Mouse (Mus musculus) mammary gland, adult 2 months (tissue): ENCODE results near the gene Clec4b2. TPM values are rescaled to one million over a fixed set of nuclear protein-coding genes. Genes with fewer than 3 reads are reported as not detected.

ENCODE experiments used
- polyA plus RNA-seq: library from polyadenylated mRNA; depleted of rRNA; stranded (reverse); fragments of >200 nt; gene quantifications from 2 replicates; pipeline ENCODE4 v1.2.3, GENCODE M21; 2012; ENCODE audit warnings: low replicate concordance; rRNA removed

Clec4b2 gene
- polyA plus RNA-seq, result not detected in 2 replicates

DNA sequence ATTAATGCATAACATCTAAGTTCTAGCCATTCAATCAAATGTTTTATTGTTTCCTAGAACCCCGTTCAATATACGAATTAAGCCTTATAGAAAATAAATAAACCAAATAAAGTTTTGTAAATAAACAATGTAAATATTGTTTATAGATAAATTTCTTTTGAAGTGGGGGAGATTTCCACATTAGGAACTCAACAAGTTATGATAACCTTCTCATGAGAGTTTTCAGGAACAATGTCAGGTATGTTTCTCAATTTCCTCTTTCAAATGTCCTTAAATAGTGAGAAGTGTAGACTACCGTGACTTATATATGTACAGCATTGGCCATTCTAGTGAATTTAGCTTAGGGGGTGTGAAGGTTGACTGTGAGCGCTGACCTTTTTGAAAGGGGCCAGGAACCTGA is at the start of gene Clec4b2:
Gene Clec4b2, plus strand, starts transcription at position 301 of the 400 bp plus-strand sequence.

DNA sequence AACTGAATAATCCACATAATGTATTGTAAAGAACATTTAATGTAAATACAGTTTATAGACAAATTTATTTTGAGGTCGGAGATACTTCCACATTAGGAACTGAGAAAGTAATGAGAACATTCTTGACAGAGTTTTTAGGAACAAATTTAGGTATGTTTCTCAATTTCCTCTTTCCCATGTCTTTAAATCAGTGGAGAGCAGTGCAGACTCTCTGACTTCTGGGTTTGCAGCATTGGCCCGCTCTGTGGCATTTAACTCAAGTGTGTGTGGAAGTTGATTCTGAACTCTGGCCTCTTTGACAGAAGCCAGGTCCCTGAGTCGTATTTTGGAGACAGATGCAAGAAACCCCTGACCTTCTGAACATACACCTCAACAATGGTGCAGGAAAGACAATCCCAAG is 57.0 kb downstream of the Clec4b2 start, which contains the start of gene Clec4n:
Gene Clec4n, plus strand, starts transcription at position 200 of the 400 bp plus-strand sequence.

Other genes starting within 250 kb of the Clec4b2 start
- gene Clec4a3, start 220.4 kb upstream of the Clec4b2 start, polyA plus RNA-seq, result 1.9 and 7.7 TPM in 2 replicates
- not detected in 2 replicates for gene Clec4a4, start 182.5 kb upstream of the Clec4b2 start, polyA plus RNA-seq
- gene Clec4b1, start 122.9 kb upstream of the Clec4b2 start, polyA plus RNA-seq, result 5.3 and 13.1 TPM in 2 replicates
- gene Clec4a2, start 66.5 kb upstream of the Clec4b2 start, polyA plus RNA-seq, result 2.5 and 6.4 TPM in 2 replicates
- 2.8 and 5.1 TPM in 2 replicates for gene Clec4n, start 57.0 kb downstream of the Clec4b2 start, polyA plus RNA-seq
- gene Clec4d, start 89.2 kb downstream of the Clec4b2 start, polyA plus RNA-seq, result 0.16 and 0.23 TPM in 2 replicates
- gene Clec4e, start 117.0 kb downstream of the Clec4b2 start, polyA plus RNA-seq, result 0.11 and 0.12 TPM in 2 replicates
- not detected in 2 replicates for gene Vmn2r19, start 135.4 kb downstream of the Clec4b2 start, polyA plus RNA-seq
- gene Vmn2r20, start 245.2 kb downstream of the Clec4b2 start, polyA plus RNA-seq, result not detected in 2 replicates